Mouse (Mus musculus) right cerebral cortex, adult 2 months (tissue): Measurements from ENCODE around the gene Cdk14.
"Not testable (repeated sequence)": the region's sequence is repeated elsewhere in the genome, so short reads cannot be mapped to it uniquely, and the experiment has no call there.

ENCODE experiments used
- DNase-seq, 2 experiments: peaks; one replicate each; pipeline ENCODE4 v3.0.0; 2021 to 2022; ENCODE audit warnings: low spot score in 2 of 2

The Cdk14 gene

GRCm38 (mm10) chr5:5264712-5265111, 155.4 kb downstream of the Cdk14 start:
- DNase-seq, result peak; percentile 22 to 56

GRCm38 (mm10) chr5:5261725-5262296, 158.3 kb downstream of the Cdk14 start:
- no peak for DNase-seq

- DNase-seq, result peak; percentile 19 to 42
Measured at GRCm38 (mm10) chr5:5260966-5261724, 159.0 kb downstream of the Cdk14 start.

DNA sequence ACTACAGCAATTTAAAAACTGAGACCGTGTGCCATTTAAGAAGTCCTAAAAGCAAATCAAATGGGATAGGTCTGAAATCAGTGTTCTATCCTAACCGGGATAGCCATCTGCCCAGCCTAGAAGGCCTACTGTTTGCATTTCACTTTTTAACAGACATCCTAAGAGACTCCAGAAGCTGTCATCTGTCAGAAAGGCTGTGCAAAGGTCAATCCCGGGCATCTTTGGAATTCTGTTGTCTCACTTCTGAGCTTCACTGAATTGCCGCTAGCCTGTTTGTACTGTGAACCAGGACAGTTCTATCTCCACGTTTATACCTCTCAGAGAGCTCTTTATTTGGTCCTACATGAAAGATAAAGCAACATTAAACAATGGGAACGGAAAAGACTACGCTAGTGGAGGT, 159.8 kb downstream of the Cdk14 start:
- DNase-seq, result no peak

GRCm38 (mm10) chr5:5254391-5254790, 165.7 kb downstream of the Cdk14 start:
- peak in 1 of 2 experiments; percentile 19 for DNase-seq

GRCm38 (mm10) chr5:5253177-5253576, 166.9 kb downstream of the Cdk14 start:
- DNase-seq, result no peak

DNA sequence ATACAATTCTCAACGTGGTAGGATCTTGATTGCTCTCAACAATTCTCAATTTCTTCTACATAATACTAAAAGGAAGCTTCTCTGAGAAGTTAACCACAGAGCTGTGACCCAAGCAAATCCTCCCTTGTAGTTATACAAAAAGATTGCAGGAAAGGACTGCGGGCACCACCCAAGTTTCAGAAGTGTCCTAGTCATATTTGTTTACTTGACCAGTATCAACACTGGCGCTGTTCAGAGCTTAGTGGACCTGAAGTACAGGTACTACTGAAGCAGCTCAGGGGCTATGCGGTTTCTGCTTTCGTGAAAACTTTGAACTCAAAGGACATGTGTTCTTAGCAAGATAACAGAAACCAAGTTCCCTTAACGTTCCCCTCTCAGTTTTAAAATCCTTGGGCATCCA, 172.4 kb downstream of the Cdk14 start:
- no peak for DNase-seq

DNA sequence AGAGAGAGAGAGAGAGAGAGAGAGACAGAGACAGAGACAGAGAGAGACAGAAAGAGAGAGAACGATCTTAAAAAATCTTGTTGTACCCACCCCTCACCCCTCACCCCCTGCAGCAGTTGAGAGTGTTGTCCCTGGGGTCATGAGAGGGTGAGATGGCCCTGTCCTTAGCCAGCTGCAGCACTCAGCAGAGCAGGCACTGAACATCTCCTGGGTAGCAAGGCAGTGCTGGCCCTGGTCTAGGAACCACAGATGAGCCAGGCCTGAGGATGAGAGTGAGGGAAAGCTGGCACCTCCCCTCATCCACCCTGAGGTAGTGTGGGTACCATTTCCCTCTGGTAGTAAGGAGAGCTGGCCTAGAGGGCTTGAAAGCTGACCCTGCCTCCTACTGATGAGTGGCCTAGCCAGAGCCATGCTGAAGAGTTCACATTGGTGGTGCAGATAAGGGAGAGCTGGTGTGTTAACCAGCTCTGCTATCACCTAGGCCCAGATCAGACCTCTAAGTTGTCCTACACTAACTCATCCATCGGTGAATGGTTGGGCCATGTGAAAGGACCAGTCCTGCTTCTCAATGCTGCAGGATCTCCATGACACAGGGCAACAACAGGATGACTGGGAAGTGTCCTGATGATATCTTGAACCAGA, 173.5 kb downstream of the Cdk14 start:
- DNase-seq, result no peak

DNA sequence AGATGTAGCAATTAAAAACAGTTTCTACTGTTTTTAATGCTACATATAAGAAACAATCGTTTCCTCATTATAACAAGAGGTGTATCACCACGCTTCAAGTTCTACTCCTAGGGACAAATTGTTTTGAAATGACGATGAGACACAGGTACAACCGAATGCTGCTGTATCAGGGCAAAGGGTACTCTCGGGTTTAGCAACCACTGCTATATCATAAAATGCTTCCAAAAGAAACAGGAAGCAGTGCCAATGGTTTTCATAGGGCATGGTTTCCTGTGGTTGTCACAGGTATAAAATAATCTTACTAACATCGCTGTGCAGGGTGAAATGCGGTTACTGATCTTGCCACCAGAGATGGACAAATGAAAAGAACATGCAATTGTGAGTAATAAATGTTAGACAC, 174.9 kb downstream of the Cdk14 start:
- no peak for DNase-seq

DNA sequence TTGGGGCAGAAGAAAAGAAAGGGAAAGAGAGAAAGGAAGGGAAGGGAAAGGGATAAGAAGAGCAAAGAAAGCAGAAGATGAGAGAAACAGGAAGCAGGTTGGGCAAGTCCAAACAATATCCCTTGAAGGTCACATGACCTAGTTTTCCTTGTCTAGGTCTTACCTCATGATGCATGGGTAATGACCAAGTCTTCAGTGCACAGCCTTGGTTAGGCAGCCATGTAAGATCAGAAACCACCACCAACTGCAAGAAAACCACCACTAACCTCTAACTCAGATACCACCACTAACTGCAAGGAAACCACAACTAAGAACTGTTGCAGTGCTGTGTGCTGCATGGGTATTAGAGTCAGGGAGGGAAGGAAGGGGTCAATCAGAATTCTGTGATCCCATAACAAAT, 176.5 kb downstream of the Cdk14 start:
- no peak for DNase-seq

DNA sequence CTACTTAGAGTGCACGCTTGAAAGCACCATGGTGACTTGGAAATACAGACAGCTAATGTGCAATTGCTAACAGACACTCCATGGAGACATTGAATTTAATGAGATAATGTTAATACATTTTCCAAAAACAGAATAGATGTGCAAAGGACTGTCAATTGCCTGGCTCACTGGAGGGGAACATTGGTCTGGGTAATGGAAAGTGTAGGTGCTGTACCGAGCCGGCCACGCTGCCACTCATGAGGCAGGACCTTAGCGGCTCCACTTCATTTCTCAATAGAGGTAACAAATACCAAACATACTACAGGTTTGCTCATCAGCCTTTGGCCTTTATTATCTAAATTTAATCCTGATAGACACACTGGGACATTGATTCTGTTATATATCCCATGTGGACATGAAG, 177.4 kb downstream of the Cdk14 start:
- no peak for DNase-seq

GRCm38 (mm10) chr5:5241088-5241487, 179.0 kb downstream of the Cdk14 start:
- peak in 1 of 2 experiments; percentile 24 for DNase-seq

GRCm38 (mm10) chr5:5240121-5240520, 180.0 kb downstream of the Cdk14 start:
- DNase-seq, result peak in 1 of 2 experiments; percentile 2

DNA sequence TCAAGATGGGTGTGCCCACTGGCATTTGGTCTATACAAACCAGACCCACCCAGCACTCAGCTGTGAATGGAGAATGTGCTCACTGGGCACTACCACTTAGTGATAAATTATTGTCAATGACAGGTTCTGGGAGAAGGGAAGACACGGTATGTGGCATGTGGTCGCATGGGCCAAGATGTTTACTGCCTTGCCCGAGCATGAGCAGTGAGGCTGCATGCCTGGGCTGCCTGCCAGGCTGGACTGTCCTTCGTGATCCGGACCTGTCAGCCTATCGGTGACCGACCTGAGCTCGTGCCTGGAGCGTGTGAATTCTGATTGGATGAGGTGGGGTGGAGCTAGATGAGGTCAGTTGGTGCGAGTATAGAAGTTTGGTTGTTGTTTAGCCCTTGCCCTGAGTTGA, 185.2 kb downstream of the Cdk14 start:
- not testable (repeated sequence) for DNase-seq

DNA sequence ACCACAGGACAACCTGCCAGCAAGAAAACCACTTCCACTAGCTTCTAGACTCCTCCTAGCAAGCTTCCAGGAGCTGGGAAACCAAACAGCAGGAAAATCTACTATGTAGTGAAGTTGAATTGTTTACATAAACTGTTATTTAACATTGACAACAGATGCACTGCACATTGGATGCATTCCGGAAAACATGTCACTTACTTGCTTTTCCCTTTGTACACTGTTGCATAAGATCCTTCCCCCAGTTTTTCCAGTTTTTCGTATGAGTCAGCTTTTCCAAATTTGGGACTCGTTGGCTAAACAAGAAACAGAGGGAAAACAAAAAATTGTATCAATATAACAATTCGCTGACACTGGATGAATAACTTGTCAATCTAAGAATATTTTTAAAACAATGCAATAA, 193.1 kb downstream of the Cdk14 start:
- no peak for DNase-seq

DNA sequence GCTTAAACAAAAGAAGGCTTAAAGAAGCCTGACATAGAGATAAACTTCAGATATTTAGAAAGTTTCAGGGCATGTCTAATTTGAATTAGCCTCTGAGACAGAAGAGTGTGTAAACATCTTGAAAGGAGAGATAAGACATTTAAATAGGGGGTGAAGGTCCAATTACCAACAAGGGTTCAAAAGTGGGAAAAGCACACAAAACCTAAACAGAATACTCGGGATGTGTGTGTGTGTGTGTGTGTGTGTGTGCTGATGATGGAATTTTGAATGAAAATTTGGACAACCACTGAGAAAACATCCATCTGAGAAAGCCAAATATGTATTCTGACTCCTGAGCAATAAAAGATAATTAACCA, 208.4 kb downstream of the Cdk14 start:
- DNase-seq, result no peak

GRCm38 (mm10) chr5:5211034-5211779, 208.9 kb downstream of the Cdk14 start:
- no peak for DNase-seq

DNA sequence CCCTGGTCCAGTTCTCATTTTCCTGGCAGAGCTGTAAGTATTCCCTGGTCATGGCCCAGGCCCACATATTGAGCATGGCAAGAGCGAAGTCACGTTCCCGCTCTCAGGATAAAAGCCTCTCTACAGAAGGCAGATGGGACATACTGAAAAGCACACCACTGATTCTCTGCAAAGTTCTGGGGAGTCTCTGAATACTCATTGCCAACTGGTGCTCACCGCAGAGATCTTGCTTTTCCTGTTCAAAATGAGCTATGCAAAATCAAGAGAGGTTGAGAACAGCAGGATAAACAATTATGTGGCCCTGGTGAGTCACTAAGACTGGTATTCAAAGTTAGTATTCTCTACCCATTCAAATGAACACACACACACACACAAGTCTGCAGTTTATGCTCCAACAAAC, 212.1 kb downstream of the Cdk14 start:
- no peak for DNase-seq

GRCm38 (mm10) chr5:5206012-5206411, 214.1 kb downstream of the Cdk14 start:
- no peak for DNase-seq

DNA sequence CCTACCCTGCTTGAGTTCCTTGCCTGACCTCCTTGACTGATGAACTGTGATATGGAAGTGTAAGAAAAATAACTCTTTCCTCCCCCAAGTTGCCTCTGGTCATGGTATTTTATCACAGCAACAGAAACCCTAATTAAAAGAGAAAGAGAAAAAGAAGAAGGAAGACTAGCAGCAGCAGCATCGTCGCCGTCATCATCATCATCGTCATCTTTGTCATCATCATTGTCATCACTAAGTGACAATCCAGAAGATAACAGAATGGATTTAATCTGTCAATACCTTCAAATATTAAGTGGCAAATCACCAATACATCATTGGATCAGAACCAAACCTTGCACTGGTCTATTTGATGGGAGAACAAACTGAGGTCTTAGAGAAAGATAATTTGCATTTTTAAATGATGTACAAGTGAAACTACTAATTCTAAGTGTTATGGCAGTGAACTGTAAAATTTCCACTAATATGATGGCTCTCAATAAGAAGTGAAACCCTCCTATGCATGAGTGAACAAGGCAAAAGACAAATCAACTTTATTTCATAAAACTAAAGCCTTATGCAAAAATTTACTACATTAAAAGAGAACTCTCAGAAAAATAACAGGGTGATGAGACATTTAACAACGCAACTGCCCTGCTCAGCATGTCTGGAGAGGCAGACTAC, 225.4 kb downstream of the Cdk14 start:
- no peak for DNase-seq

- DNase-seq, result no peak
Measured at GRCm38 (mm10) chr5:5189590-5189989, 230.5 kb downstream of the Cdk14 start.
